Mouse (Mus musculus): ENCODE measurements around the gene Fst. TPM values are rescaled to one million over a fixed set of nuclear protein-coding genes. Genes with fewer than 3 reads are reported as not detected.
A peak's percentile ranks its signal among the peaks of the same experiment; 100 is the strongest.

Fst gene
- total and polyA plus RNA-seq, 2 experiments from 2014 or later = 1.7 to 3.9 TPM

GRCm38 (mm10) chr13:114457567-114458120, 1.1 kb downstream of the Fst start:
- no peaks in the 10 kb centered on the region for H3K36me3 ChIP-seq (ENCODE audit: insufficient read depth, low read length)
- ATAC-seq = no peak
- under 1% methylated on average over 15 of the region's 15 CpGs for WGBS
- H3K4me1 ChIP-seq (ENCODE audit: insufficient read depth, low read length) = peaks cover 13% of the 10 kb centered on the region; the same call in 1 of the 2 replicates
- H3K4me3 ChIP-seq (ENCODE audit: low read length) = peak overlapping the region; percentile 62
- no peak for TF ChIP-seq CTCF (IDR thresholded peaks at IDR 0.05; ENCODE audit: low read depth)
- peak; percentile 3 for DNase-seq (ENCODE audit: low spot score)
- peak overlapping the region; percentile 97 for H3K4me2 ChIP-seq (ENCODE audit: low read depth, low read length)
- H3K9me3 ChIP-seq (ENCODE audit: low read length) = no peaks in the 10 kb centered on the region
- no peak overlapping the region for H3K9ac ChIP-seq (replicated peaks; ENCODE audit: low read length)
- H3K27me3 ChIP-seq (ENCODE audit: insufficient read depth, low read length) = peaks cover 22% of the 10 kb centered on the region
- H3K27ac ChIP-seq = no peak overlapping the region

- ATAC-seq (no peak), DNase-seq (ENCODE audit: low spot score) (peak; percentile 18)
- no peaks in the 10 kb centered on the region for H3K36me3 ChIP-seq (ENCODE audit: insufficient read depth, low read length)
- WGBS = 2% methylated on average over 44 of the region's 44 CpGs
- no peak for TF ChIP-seq CTCF (IDR thresholded peaks at IDR 0.05; ENCODE audit: low read depth)
- H3K4me1 ChIP-seq (ENCODE audit: insufficient read depth, low read length) = peaks cover 13% of the 10 kb centered on the region; the same call in 1 of the 2 replicates
- H3K9me3 ChIP-seq (ENCODE audit: low read length) = no peaks in the 10 kb centered on the region
- no peak overlapping the region for H3K27ac ChIP-seq
- H3K27me3 ChIP-seq (ENCODE audit: insufficient read depth, low read length) = peaks cover 22% of the 10 kb centered on the region
- H3K9ac ChIP-seq (replicated peaks; ENCODE audit: low read length) = no peak overlapping the region
- peak overlapping the region; percentile 97 for H3K4me2 ChIP-seq (ENCODE audit: low read depth, low read length)
- peak overlapping the region; percentile 62 for H3K4me3 ChIP-seq (ENCODE audit: low read length)
Observed at GRCm38 (mm10) chr13:114456766-114457566, 1.8 kb downstream of the Fst start.

DNA sequence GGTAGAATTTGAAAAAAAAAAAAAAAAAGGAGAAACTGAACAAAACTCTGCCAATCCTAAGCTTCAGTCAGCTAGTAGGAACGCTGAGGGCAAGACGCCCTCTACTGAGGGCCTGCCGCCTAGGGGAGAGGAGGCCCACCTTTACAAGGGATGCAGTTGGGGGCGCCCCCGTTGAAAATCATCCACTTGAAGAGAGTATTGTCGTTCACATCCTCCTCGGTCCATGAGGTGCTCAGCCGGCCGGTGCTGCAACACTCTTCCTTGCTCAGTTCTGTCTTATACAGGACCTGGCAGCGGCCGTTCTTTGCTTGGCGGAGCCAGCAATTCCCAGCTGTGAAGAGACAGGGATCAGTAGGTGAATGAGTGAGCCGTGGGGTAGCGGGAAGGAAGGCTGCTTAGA, 2.5 kb downstream of the Fst start:
- Histone ChIP-seq H3K27me3 (ENCODE audit: insufficient read depth, low read length) (peaks cover 22% of the 10 kb centered on the region), H3K36me3 (ENCODE audit: insufficient read depth, low read length) (no peaks in the 10 kb centered on the region), H3K9ac (replicated peaks; ENCODE audit: low read length) (no peak overlapping the region), H3K27ac (no peak overlapping the region), H3K9me3 (ENCODE audit: low read length) (no peaks in the 10 kb centered on the region), H3K4me1 (ENCODE audit: insufficient read depth, low read length) (peaks cover 13% of the 10 kb centered on the region; the same call in 1 of the 2 replicates), H3K4me3 (ENCODE audit: low read length) (peak overlapping the region; percentile 62), H3K4me2 (ENCODE audit: low read depth, low read length) (peak overlapping the region; percentile 97)
- ATAC-seq (0 out of 2 replicates have a peak, but pooled peaks have one; percentile 18), DNase-seq (ENCODE audit: low spot score) (peak; percentile 53)
- WGBS = under 1% methylated on average over 14 of the region's 14 CpGs
- peak; percentile 60 for TF ChIP-seq CTCF (IDR thresholded peaks at IDR 0.05; ENCODE audit: low read depth)

- peak overlapping the region; percentile 97 for H3K4me2 ChIP-seq (ENCODE audit: low read depth, low read length)
- H3K9ac ChIP-seq (replicated peaks; ENCODE audit: low read length) = no peak overlapping the region
- peak overlapping the region; percentile 62 for H3K4me3 ChIP-seq (ENCODE audit: low read length)
- H3K36me3 ChIP-seq (ENCODE audit: insufficient read depth, low read length) = no peaks in the 10 kb centered on the region
- H3K27ac ChIP-seq = no peak overlapping the region
- ATAC-seq = no peak
- WGBS = 35% methylated on average over 13 of the region's 13 CpGs
- peaks cover 22% of the 10 kb centered on the region for H3K27me3 ChIP-seq (ENCODE audit: insufficient read depth, low read length)
- H3K4me1 ChIP-seq (ENCODE audit: insufficient read depth, low read length) = peaks cover 13% of the 10 kb centered on the region; the same call in 1 of the 2 replicates
- no peak for DNase-seq (ENCODE audit: low spot score)
- TF ChIP-seq CTCF (IDR thresholded peaks at IDR 0.05; ENCODE audit: low read depth) = no peak
- no peaks in the 10 kb centered on the region for H3K9me3 ChIP-seq (ENCODE audit: low read length)
Observed at GRCm38 (mm10) chr13:114455788-114456187, 3.0 kb downstream of the Fst start.

DNA sequence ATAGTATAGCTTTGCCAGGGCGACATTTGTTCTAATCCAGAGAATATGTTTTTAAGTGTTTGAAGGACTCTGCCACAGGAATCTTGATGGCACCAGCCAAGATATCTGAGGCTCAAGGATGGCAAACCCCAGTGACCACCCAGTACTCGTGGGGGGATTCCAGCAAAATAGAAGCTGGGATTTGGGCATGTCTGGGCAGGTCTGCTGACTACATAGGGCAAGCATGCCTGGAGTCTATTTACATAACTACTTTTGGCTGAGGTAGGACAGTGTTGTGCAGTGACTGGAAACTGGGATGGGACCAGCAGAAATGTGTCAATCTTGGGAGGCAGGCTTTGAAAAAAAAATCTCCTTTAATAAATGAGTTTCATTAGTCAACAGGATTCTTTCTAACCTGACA, 11.5 kb downstream of the Fst start:
- H3K36me3 ChIP-seq (ENCODE audit: insufficient read depth, low read length) = no peaks in the 10 kb centered on the region
- no peak overlapping the region for H3K4me2 ChIP-seq (ENCODE audit: low read depth, low read length)
- no peak for DNase-seq (ENCODE audit: low spot score)
- TF ChIP-seq CTCF (IDR thresholded peaks at IDR 0.05; ENCODE audit: low read depth) = no peak
- H3K4me3 ChIP-seq (ENCODE audit: low read length) = no peak overlapping the region
- WGBS = 81% methylated on average over 2 of the region's 2 CpGs
- H3K9ac ChIP-seq (replicated peaks; ENCODE audit: low read length) = no peak overlapping the region
- no peaks in the 10 kb centered on the region for H3K9me3 ChIP-seq (ENCODE audit: low read length)
- no peaks in the 10 kb centered on the region for H3K4me1 ChIP-seq (ENCODE audit: insufficient read depth, low read length)
- ATAC-seq = no peak
- no peaks in the 10 kb centered on the region for H3K27me3 ChIP-seq (ENCODE audit: insufficient read depth, low read length)
- H3K27ac ChIP-seq = no peak overlapping the region

GRCm38 (mm10) chr13:114432491-114432890, 26.3 kb downstream of the Fst start:
- no peaks in the 10 kb centered on the region for H3K9me3 ChIP-seq (ENCODE audit: low read length)
- H3K4me3 ChIP-seq (ENCODE audit: low read length) = no peak overlapping the region
- no peak overlapping the region for H3K27ac ChIP-seq
- no peak for TF ChIP-seq CTCF (IDR thresholded peaks at IDR 0.05; ENCODE audit: low read depth)
- H3K36me3 ChIP-seq (ENCODE audit: insufficient read depth, low read length) = no peaks in the 10 kb centered on the region
- WGBS = 62% methylated on average over 5 of the region's 5 CpGs
- H3K27me3 ChIP-seq (ENCODE audit: insufficient read depth, low read length) = no peaks in the 10 kb centered on the region
- ATAC-seq (no peak), DNase-seq (ENCODE audit: low spot score) (no peak)
- H3K4me2 ChIP-seq (ENCODE audit: low read depth, low read length) = no peak overlapping the region
- no peaks in the 10 kb centered on the region for H3K4me1 ChIP-seq (ENCODE audit: insufficient read depth, low read length)
- no peak overlapping the region for H3K9ac ChIP-seq (replicated peaks; ENCODE audit: low read length)

GRCm38 (mm10) chr13:114425230-114425629, 33.5 kb downstream of the Fst start:
- DNase-seq (ENCODE audit: low spot score) (no peak), ATAC-seq (no peak)
- H3K9ac ChIP-seq (replicated peaks; ENCODE audit: low read length) = no peak overlapping the region
- no peaks in the 10 kb centered on the region for H3K27me3 ChIP-seq (ENCODE audit: insufficient read depth, low read length)
- no peaks in the 10 kb centered on the region for H3K36me3 ChIP-seq (ENCODE audit: insufficient read depth, low read length)
- no peaks in the 10 kb centered on the region for H3K4me1 ChIP-seq (ENCODE audit: insufficient read depth, low read length)
- WGBS = 96% methylated on average over 5 of the region's 5 CpGs
- H3K9me3 ChIP-seq (ENCODE audit: low read length) = no peaks in the 10 kb centered on the region
- no peak for TF ChIP-seq CTCF (IDR thresholded peaks at IDR 0.05; ENCODE audit: low read depth)
- no peak overlapping the region for H3K27ac ChIP-seq
- no peak overlapping the region for H3K4me3 ChIP-seq (ENCODE audit: low read length)
- H3K4me2 ChIP-seq (ENCODE audit: low read depth, low read length) = no peak overlapping the region
